Mouse (Mus musculus) bone marrow macrophage, adult 2 months (primary cell): ENCODE measurements around the gene Csrnp1.

ENCODE experiments used
- CTCF ChIP-seq: IDR thresholded peaks from 2 replicates; pipeline ENCODE4 v1.5.1; 2012; ENCODE audit warnings: low read depth, mild to moderate bottlenecking, low read length, moderate library complexity
- POLR2A ChIP-seq: IDR thresholded peaks from 2 replicates; pipeline ENCODE4 v1.6.1; 2012; ENCODE audit warnings: mild to moderate bottlenecking, low read depth, low read length, borderline replicate concordance

DNA sequence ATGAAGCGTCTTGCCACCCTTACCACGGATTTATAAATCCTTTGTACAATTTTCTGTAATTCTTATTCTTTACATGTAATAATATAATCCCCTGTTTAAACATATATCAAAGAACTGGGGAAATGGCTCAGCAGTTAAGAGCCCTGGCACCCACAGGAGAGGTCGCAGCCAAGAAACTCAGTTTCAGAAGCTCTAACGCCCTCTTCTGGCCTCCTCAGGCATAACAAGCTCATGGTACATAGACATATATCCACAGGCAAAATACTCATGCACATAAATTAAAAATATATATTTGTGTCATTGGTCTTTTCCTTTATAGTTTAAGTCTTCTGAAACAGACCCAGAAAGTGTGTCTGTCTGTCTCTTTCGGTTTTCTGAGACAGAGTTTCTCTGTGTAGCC, 9.8 kb downstream of the Csrnp1 start:
- TF ChIP-seq POLR2A (no peak), CTCF (peak; percentile 43; the same call in 1 of the 2 replicates)
